Mouse (Mus musculus): ENCODE measurements around the gene Fam19a3. TPM values are rescaled to one million over a fixed set of nuclear protein-coding genes. Genes with fewer than 3 reads are reported as not detected.
"Not testable (repeated sequence)": the region's sequence is repeated elsewhere in the genome, so short reads cannot be mapped to it uniquely, and the experiment has no call there.

Fam19a3 gene
- polyA plus RNA-seq, 2 experiments from 2014 or later = 0.67 to 1.2 TPM

- ATAC-seq = no peak
These were observed 10.0 kb upstream of the Fam19a3 start for GRCm38 (mm10) chr3:104791671-104792070.

DNA sequence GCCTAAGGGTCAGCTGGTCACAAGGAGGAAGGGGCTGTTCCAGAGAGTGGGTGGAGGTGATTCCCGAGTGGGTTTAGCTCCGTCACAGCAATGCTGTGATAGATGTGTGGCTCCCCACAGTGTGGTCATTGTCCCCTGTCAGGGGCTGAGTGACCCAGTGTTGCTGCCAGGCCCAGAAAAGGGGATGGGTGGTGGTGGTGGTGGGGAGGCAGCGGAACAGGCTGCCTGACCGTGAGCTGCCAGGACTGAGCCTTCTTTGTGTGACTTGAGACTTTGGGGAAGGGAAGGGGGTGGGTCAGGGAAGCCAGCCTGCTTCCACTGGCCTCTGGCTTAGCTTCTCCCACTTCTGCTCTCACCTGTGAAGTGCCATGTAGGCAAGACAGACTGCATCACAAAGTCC lies 9.4 kb upstream of the Fam19a3 start:
- no peak for ATAC-seq

- ATAC-seq = peak; percentile 20
These were observed 8.8 kb upstream of the Fam19a3 start for GRCm38 (mm10) chr3:104790401-104790937.

DNA sequence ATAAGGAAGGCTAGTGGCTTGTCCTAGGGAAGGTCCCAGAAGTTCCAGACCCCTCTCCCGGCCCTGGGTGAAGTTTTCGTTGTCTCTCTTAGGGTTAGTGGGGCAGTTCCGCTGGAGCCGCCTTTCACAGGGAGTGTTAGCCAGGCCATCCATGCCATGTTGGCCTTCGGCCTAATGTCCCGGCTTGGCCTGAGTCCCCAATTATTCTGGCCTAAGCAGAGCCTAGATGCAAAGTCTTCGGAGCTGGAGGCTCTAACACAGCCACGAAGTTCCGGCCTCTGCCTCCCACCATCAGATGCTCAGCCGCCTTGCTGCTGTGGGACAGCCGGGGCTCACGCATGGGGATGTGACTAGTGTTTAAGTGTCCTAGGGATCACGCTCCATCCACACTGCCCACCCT lies 8.2 kb upstream of the Fam19a3 start:
- no peak for ATAC-seq

GRCm38 (mm10) chr3:104789312-104789605 lies 7.6 kb upstream of the Fam19a3 start:
- ATAC-seq = no peak

- peak; percentile 38 for ATAC-seq
These were observed 7.1 kb upstream of the Fam19a3 start for GRCm38 (mm10) chr3:104788561-104789311.

- ATAC-seq = no peak
These were observed 6.4 kb upstream of the Fam19a3 start, which contains the start of gene Rhoc for GRCm38 (mm10) chr3:104788075-104788474. Gene Rhoc, plus strand, starts transcription at chr3:104788375.

- no peak for ATAC-seq
These were observed 3.6 kb upstream of the Fam19a3 start for GRCm38 (mm10) chr3:104785284-104785683.

- ATAC-seq = peak; percentile 29
These were observed 2.4 kb upstream of the Fam19a3 start for GRCm38 (mm10) chr3:104783971-104784500.

GRCm38 (mm10) chr3:104782061-104782681 lies 531 bp upstream of the Fam19a3 start:
- peak; percentile 6 for ATAC-seq

GRCm38 (mm10) chr3:104780561-104781420 lies 849 bp downstream of the Fam19a3 start, which contains the start of gene Ppm1j:
Gene Ppm1j, plus strand, starts transcription at chr3:104781056.
- ATAC-seq = peak; percentile 43

GRCm38 (mm10) chr3:104779949-104780348 lies 1.7 kb downstream of the Fam19a3 start:
- ATAC-seq = peak; percentile 50

DNA sequence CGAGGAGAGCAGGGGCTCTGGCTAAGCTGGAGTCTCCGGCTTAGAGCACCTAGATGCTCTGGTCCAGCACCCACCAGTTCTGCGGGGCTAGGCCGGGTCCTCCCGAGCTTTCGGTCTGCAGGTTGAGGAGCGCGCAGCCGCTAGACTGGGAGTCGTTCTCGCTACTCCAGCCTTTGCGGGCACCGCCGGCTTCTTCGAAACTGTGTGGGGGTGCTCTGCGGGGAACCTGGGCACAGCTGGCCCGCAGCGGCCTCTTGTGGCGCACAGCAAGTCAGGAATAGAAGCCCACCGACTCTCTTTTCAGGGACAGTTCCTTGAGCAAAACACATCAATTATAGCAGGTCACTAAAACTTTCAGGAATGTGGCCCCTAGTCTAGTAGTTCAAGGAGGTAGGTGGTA lies 4.3 kb downstream of the Fam19a3 start:
- peak; percentile 21 for ATAC-seq

- ATAC-seq = no peak
These were observed 8.3 kb downstream of the Fam19a3 start for GRCm38 (mm10) chr3:104773301-104773700.

- ATAC-seq = peak; percentile 98
These were observed 10.2 kb downstream of the Fam19a3 start for GRCm38 (mm10) chr3:104771460-104771859.

DNA sequence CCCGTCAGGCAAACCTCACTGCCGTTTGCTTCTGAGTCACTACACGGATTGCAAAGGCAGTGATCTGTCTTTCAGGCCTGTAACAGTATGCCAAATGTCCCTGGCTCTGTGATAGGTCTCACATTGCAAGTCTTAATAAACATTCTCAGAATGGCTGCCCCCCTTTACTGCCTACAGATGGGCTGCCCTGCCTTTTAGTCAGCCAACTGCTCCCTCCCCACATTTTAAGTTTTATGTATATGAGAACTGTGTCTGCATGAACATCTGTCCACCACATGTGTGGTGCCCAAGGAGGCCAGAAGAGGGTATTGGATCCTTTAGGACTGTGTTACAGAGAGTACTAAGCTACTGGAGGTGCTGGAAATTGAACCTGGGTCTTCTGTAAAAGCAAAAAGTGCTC lies 10.7 kb downstream of the Fam19a3 start:
- ATAC-seq = no peak

DNA sequence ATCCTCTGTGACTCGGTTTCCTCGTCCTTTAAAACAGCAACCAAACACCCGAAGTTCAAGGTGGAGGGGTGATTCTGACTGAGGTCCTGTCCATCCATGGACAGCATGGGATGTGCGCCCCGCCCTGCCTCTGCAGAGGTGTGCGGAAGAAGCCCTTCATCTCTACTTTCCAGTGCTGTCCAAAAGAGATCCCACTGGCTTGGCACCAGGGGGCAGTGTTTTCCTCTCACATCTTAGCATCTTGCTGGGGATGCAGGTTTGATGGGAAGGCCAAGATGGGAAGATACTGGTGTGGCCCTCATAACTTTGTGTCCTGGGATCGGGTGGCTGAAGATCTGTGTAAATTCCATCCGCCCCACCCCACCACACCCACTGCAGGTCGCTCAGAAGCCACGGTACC lies 11.6 kb downstream of the Fam19a3 start:
- ATAC-seq = no peak

- no peak for ATAC-seq
These were observed 12.5 kb downstream of the Fam19a3 start for GRCm38 (mm10) chr3:104769135-104769534.

GRCm38 (mm10) chr3:104767716-104768115 lies 13.9 kb downstream of the Fam19a3 start:
- ATAC-seq = no peak

GRCm38 (mm10) chr3:104767141-104767540 lies 14.5 kb downstream of the Fam19a3 start:
- ATAC-seq = no peak

DNA sequence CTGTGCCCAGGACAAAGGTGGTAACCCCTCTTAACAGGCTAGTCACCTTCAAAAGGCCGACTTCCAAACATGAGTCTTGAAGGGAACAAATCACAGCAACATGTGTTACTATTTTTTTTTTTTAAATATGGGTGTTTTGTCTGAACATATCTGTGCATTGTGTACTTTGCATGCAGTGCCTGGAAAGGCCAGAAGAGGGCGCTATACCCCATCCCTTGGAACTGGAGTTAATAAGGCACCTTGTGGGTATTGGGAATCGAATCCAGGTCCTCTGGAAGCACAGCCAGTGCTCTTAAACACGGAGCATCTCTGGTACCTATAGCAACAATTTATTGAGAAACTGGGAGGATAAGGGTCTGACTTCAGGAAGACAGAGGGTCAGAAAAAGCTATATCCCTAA lies 16.6 kb downstream of the Fam19a3 start:
- no peak for ATAC-seq

GRCm38 (mm10) chr3:104762103-104762863 lies 19.4 kb downstream of the Fam19a3 start:
- not testable (repeated sequence) for ATAC-seq

All from CD4-positive, CD25-positive, alpha-beta regulatory T cell, adult 4 months (primary cell).